Mouse (Mus musculus): Measurements from ENCODE around the gene Mzf1.

- TF ChIP-seq CTCF (IDR thresholded peaks at IDR 0.05 in 2 of 3, conservative IDR thresholded peaks at IDR 0.05 in 1 of 3; ENCODE audit: control insufficient read depth in 1 of 3, insufficient read depth in 1 of 3, low read depth in 2 of 3, low read length in 3 of 3, poor library complexity in 1 of 3, severe bottlenecking in 1 of 3) (no peak), EP300 (IDR thresholded peaks at IDR 0.05; ENCODE audit: low read depth in 1 of 2, low read length in 2 of 2) (peak in 1 of 2 experiments; percentile 29; a peak in 2 of 4 replicates), NELFE (IDR thresholded peaks at IDR 0.05; ENCODE audit: low read depth, low read length) (peak; percentile 99), MAX (IDR thresholded peaks at IDR 0.05; ENCODE audit: low read length) (peak; percentile 85), MAFK (IDR thresholded peaks at IDR 0.05; ENCODE audit: borderline replicate concordance, low read depth, low read length) (no peak), CHD2 (IDR thresholded peaks at IDR 0.05; ENCODE audit: low read length) (no peak), POLR2A (IDR thresholded peaks at IDR 0.05; ENCODE audit: control insufficient read depth in 1 of 2, insufficient read depth in 1 of 2, low read depth in 1 of 2, low read length in 2 of 2, poor library complexity in 1 of 2) (peak; percentile 90 to 95), CHD1 (IDR thresholded peaks at IDR 0.05; ENCODE audit: low read depth, low read length) (no peak), UBTF (IDR thresholded peaks at IDR 0.05; ENCODE audit: borderline replicate concordance, insufficient read depth, low read depth, low read length) (no peak), TAL1 (IDR thresholded peaks at IDR 0.05; ENCODE audit: low read length) (no peak), POLR2AphosphoS5 (IDR thresholded peaks at IDR 0.05; ENCODE audit: borderline replicate concordance, low read depth, low read length) (0 out of 2 replicates have a peak, but pooled peaks have one; percentile 66), USF1 (IDR thresholded peaks at IDR 0.05; ENCODE audit: low read depth, low read length) (no peak)
These were observed 30.4 kb downstream of the Mzf1 start for GRCm38 (mm10) chr7:13023928-13024731.
